Mouse (Mus musculus): ENCODE data around the gene Cops2. TPM values are rescaled to one million over a fixed set of nuclear protein-coding genes. Genes with fewer than 3 reads are reported as not detected.

Cops2 gene
- total RNA-seq (2014; rRNA removed) (35.1 and 40.6 TPM in 2 replicates), polyA plus RNA-seq (2015; fragmentation: Nextera tagmentation; extraction: Ambion mirVana) (53.8 and 54.8 TPM in 2 replicates)

DNA sequence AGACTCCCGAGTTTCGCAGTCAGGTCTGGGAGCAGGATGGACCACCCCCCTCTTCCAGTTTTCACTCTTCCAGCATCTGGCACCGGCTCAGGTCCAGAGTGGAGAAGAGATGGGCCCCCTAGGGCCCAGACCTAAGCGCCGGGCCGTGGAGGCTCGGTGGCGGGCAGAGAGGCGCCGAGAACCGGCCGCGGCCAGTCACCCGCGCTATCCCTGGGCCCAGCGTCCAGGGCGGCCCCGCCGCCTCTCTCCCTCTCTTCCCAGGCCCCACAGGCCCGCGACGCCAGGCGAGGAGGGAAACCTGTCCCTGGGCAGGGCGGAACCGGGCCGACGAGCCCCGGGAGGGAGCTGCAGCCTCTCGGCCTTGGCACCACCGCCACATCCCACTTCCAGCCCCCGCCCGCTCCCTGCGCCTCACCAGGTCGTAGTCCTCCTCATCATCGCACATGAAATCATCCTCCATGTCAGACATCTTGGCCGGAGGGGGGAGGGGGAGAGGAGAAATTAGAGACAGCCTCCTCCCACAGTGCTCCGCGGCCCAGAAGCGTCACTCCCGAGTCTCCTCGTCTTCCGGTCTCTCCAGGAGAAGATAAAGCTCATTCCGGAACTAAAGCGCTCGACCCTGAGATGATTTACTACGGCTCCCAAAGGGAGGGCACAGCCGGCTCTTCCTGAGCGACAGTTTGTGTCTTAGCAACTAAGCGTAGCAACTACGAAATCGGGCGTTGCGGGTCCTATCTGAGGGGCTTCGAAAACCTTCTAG is at the start of gene Cops2, which contains the start of gene Galk2:
TSS of gene Cops2 (minus strand) at position 619 of the 760 bp plus-strand sequence.
TSS of gene Galk2 (plus strand) at position 589 of the 760 bp plus-strand sequence.
- Histone ChIP-seq H3K4me2 (ENCODE audit: low read depth, low read length) (peak within 1 kb of the TSS; percentile 79), H3K27ac (peak within 1 kb of the TSS; percentile 92), H3K9ac (replicated peaks; ENCODE audit: low read length) (peak within 1 kb of the TSS; percentile 98), H3K27me3 (ENCODE audit: insufficient read depth, low read length) (no peaks in the 10 kb centered on the region), H3K9me3 (ENCODE audit: low read length) (no peaks in the 10 kb centered on the region), H3K4me1 (ENCODE audit: insufficient read depth, low read length) (no peaks in the 10 kb centered on the region; the same call in 1 of the 2 replicates), H3K4me3 (ENCODE audit: low read length) (peak within 1 kb of the TSS; percentile 100), H3K36me3 (ENCODE audit: insufficient read depth, low read length) (no peaks in the 10 kb centered on the region)
- no peak for TF ChIP-seq CTCF (IDR thresholded peaks at IDR 0.05; ENCODE audit: low read depth)
- DNase-seq (ENCODE audit: low spot score) = peak; percentile 97
- peak; percentile 100 for ATAC-seq
- WGBS = under 1% methylated on average over 54 of the region's 54 CpGs

DNA sequence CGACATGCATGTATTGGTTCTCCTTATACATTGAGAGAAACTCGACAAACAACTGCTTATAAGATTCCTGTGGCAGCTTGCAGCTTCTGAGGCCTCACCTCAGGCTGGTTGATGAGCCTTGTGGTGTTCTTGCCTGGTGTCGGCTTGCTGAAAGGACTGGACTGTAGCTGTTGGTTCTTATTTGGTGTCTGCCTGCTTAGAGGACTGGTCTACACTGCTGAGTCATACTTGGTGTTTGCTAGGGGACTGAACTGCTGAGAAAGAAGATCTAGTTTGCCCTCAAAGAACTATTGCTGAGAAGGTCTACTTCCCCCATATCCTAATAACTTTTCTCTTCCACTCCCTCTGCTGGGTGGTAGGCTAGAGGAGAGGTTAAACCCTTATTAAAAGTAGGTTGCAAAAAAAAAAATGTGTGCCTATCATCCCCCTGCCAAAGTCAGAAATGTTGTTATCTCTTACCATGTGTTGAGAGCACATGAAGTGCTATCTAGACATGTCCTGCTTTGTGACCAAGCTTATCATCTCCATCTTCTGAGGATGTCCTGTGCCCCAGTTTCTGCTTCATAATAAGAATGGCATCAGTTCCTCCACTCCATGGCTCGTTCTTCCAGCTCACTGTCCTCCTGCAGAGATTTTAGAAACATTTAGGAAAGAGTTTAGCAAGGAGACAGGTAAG is 48.8 kb upstream of the Cops2 start:
- Histone ChIP-seq H3K9ac (replicated peaks; ENCODE audit: low read length) (no peak overlapping the region), H3K27ac (no peak overlapping the region), H3K9me3 (ENCODE audit: low read length) (no peaks in the 10 kb centered on the region), H3K4me1 (ENCODE audit: insufficient read depth, low read length) (no peaks in the 10 kb centered on the region), H3K4me3 (ENCODE audit: low read length) (no peak overlapping the region), H3K4me2 (ENCODE audit: low read depth, low read length) (no peak overlapping the region), H3K27me3 (ENCODE audit: insufficient read depth, low read length) (no peaks in the 10 kb centered on the region), H3K36me3 (ENCODE audit: insufficient read depth, low read length) (no peaks in the 10 kb centered on the region)
- no peak for ATAC-seq
- WGBS = 80% methylated on average over 4 of the region's 4 CpGs
- DNase-seq (ENCODE audit: low spot score) = no peak
- no peak for TF ChIP-seq CTCF (IDR thresholded peaks at IDR 0.05; ENCODE audit: low read depth)

GRCm38 (mm10) chr2:125906407-125907066 is 47.6 kb upstream of the Cops2 start:
- no peak overlapping the region for H3K27ac ChIP-seq
- ATAC-seq (no peak), DNase-seq (ENCODE audit: low spot score) (no peak)
- TF ChIP-seq CTCF (IDR thresholded peaks at IDR 0.05; ENCODE audit: low read depth) = no peak
- 82% methylated on average over 4 of the region's 4 CpGs for WGBS
- no peaks in the 10 kb centered on the region for H3K4me1 ChIP-seq (ENCODE audit: insufficient read depth, low read length)
- no peaks in the 10 kb centered on the region for H3K36me3 ChIP-seq (ENCODE audit: insufficient read depth, low read length)
- H3K9me3 ChIP-seq (ENCODE audit: low read length) = no peaks in the 10 kb centered on the region
- H3K4me3 ChIP-seq (ENCODE audit: low read length) = no peak overlapping the region
- no peaks in the 10 kb centered on the region for H3K27me3 ChIP-seq (ENCODE audit: insufficient read depth, low read length)
- no peak overlapping the region for H3K4me2 ChIP-seq (ENCODE audit: low read depth, low read length)
- no peak overlapping the region for H3K9ac ChIP-seq (replicated peaks; ENCODE audit: low read length)

- 80% methylated on average over 3 of the region's 3 CpGs for WGBS
- DNase-seq (ENCODE audit: low spot score) (no peak), ATAC-seq (no peak)
- no peak overlapping the region for H3K27ac ChIP-seq
- TF ChIP-seq CTCF (IDR thresholded peaks at IDR 0.05; ENCODE audit: low read depth) = no peak
- H3K9me3 ChIP-seq (ENCODE audit: low read length) = no peaks in the 10 kb centered on the region
- no peak overlapping the region for H3K9ac ChIP-seq (replicated peaks; ENCODE audit: low read length)
- no peaks in the 10 kb centered on the region for H3K36me3 ChIP-seq (ENCODE audit: insufficient read depth, low read length)
- H3K4me1 ChIP-seq (ENCODE audit: insufficient read depth, low read length) = no peaks in the 10 kb centered on the region
- no peaks in the 10 kb centered on the region for H3K27me3 ChIP-seq (ENCODE audit: insufficient read depth, low read length)
- no peak overlapping the region for H3K4me2 ChIP-seq (ENCODE audit: low read depth, low read length)
- no peak overlapping the region for H3K4me3 ChIP-seq (ENCODE audit: low read length)
Measured at GRCm38 (mm10) chr2:125901426-125901825, 42.5 kb upstream of the Cops2 start.

DNA sequence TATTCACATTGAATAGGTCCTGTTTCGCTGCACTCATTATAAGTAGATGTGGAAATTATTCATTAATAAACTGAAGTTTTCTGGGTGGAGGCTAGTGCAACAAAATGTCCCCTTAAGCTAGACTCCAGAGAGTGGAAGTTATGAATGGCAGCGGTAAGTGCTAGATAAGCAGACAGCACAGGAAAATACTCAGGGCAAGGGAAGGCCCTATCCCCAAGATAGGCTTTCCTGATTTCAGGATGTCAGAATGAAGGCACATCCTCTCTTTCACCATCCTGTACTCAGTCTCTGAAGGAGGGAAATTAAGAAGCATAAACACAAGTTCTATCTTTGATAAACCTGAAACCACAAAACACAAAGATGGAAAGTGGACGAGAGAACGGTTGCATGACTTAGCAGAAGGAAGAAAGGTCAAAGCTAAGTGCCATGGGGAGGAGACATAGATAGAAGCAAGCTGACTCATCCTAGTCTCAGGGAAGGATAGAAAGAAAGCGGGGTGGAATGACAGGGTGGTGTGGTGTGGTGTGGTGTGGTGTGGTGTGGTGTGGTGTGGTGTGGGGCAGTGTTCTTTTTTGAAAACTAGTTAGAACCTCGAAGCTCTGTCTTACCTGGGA is 42.0 kb upstream of the Cops2 start:
- Histone ChIP-seq H3K9me3 (ENCODE audit: low read length) (no peaks in the 10 kb centered on the region), H3K4me2 (ENCODE audit: low read depth, low read length) (no peak overlapping the region), H3K4me3 (ENCODE audit: low read length) (no peak overlapping the region), H3K36me3 (ENCODE audit: insufficient read depth, low read length) (no peaks in the 10 kb centered on the region), H3K4me1 (ENCODE audit: insufficient read depth, low read length) (no peaks in the 10 kb centered on the region), H3K27me3 (ENCODE audit: insufficient read depth, low read length) (no peaks in the 10 kb centered on the region), H3K27ac (no peak overlapping the region), H3K9ac (replicated peaks; ENCODE audit: low read length) (no peak overlapping the region)
- TF ChIP-seq CTCF (IDR thresholded peaks at IDR 0.05; ENCODE audit: low read depth) = no peak
- DNase-seq (ENCODE audit: low spot score) = no peak
- 88% methylated on average over 6 of the region's 6 CpGs for WGBS
- ATAC-seq = no peak

DNA sequence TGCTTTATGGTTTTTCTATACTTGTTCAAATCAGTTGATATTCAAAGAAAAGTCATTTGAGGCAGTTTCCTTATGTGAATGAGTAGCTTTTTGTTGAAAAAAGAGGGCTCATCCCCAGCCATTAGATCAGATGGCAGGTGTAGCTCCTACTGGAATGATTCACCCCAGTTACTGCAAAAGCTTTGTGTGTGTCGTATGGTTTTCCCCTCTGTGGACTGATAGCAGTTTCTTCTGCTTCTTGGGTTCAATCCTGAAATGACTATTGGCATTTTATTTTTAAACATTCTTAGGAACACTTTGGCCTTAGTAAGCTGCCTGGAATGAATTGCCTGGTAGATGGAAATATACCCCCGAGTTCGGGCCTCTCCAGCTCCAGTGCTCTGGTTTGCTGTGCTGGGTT is 37.4 kb upstream of the Cops2 start:
- no peaks in the 10 kb centered on the region for H3K27me3 ChIP-seq (ENCODE audit: insufficient read depth, low read length)
- WGBS = 90% methylated on average over 3 of the region's 3 CpGs
- H3K36me3 ChIP-seq (ENCODE audit: insufficient read depth, low read length) = no peaks in the 10 kb centered on the region
- H3K4me3 ChIP-seq (ENCODE audit: low read length) = no peak overlapping the region
- H3K4me2 ChIP-seq (ENCODE audit: low read depth, low read length) = no peak overlapping the region
- H3K9ac ChIP-seq (replicated peaks; ENCODE audit: low read length) = no peak overlapping the region
- ATAC-seq (no peak), DNase-seq (ENCODE audit: low spot score) (no peak)
- H3K27ac ChIP-seq = no peak overlapping the region
- no peaks in the 10 kb centered on the region for H3K9me3 ChIP-seq (ENCODE audit: low read length)
- TF ChIP-seq CTCF (IDR thresholded peaks at IDR 0.05; ENCODE audit: low read depth) = no peak
- no peaks in the 10 kb centered on the region for H3K4me1 ChIP-seq (ENCODE audit: insufficient read depth, low read length)
